Mouse (Mus musculus): Measurements from ENCODE around the gene Bcr. TPM values are rescaled to one million over a fixed set of nuclear protein-coding genes. Genes with fewer than 3 reads are reported as not detected.

The Bcr gene
- total RNA-seq, 4 experiments from 2014 or later = 33.7 to 76.4 (median 56.5) TPM

- DNase-seq = no peak
Observed at GRCm38 (mm10) chr10:75095216-75095615, 34.8 kb downstream of the Bcr start.

GRCm38 (mm10) chr10:75098446-75099183 is 38.2 kb downstream of the Bcr start:
- no peak for DNase-seq

GRCm38 (mm10) chr10:75100298-75100697 is 39.9 kb downstream of the Bcr start:
- no peak for DNase-seq

- no peak for DNase-seq
Observed at GRCm38 (mm10) chr10:75103502-75103901, 43.1 kb downstream of the Bcr start.

- no peak for DNase-seq
Observed at GRCm38 (mm10) chr10:75104191-75105098, 44.1 kb downstream of the Bcr start.

- no peak for DNase-seq
Observed at GRCm38 (mm10) chr10:75105099-75105461, 44.7 kb downstream of the Bcr start.

GRCm38 (mm10) chr10:75105687-75106086 is 45.3 kb downstream of the Bcr start:
- no peak for DNase-seq

- no peak for DNase-seq
Observed at GRCm38 (mm10) chr10:75106940-75107381, 46.6 kb downstream of the Bcr start.

GRCm38 (mm10) chr10:75108092-75108491 is 47.7 kb downstream of the Bcr start:
- DNase-seq = no peak

GRCm38 (mm10) chr10:75111446-75112201 is 51.2 kb downstream of the Bcr start:
- no peak for DNase-seq

- DNase-seq = no peak
Observed at GRCm38 (mm10) chr10:75112405-75112804, 52.0 kb downstream of the Bcr start.

- no peak for DNase-seq
Observed at GRCm38 (mm10) chr10:75113620-75114019, 53.2 kb downstream of the Bcr start.

GRCm38 (mm10) chr10:75115240-75115639 is 54.8 kb downstream of the Bcr start:
- DNase-seq = no peak

GRCm38 (mm10) chr10:75116842-75117457 is 56.6 kb downstream of the Bcr start:
- DNase-seq = no peak

- no peak for DNase-seq
Observed at GRCm38 (mm10) chr10:75118444-75118843, 58.1 kb downstream of the Bcr start.

- no peak for DNase-seq
Observed at GRCm38 (mm10) chr10:75119396-75119795, 59.0 kb downstream of the Bcr start.

- DNase-seq = no peak
Observed at GRCm38 (mm10) chr10:75120176-75120575, 59.8 kb downstream of the Bcr start.

- peak; percentile 90 for DNase-seq
Observed at GRCm38 (mm10) chr10:75121028-75121427, 60.6 kb downstream of the Bcr start.

GRCm38 (mm10) chr10:75125577-75125976 is 65.2 kb downstream of the Bcr start:
- DNase-seq = no peak

- peak; percentile 81 for DNase-seq
Observed at GRCm38 (mm10) chr10:75129283-75129710, 68.9 kb downstream of the Bcr start.

- DNase-seq = no peak
Observed at GRCm38 (mm10) chr10:75130372-75131046, 70.1 kb downstream of the Bcr start.

GRCm38 (mm10) chr10:75131625-75132024 is 71.2 kb downstream of the Bcr start:
- no peak for DNase-seq
